Mouse (Mus musculus): Measurements from ENCODE around the gene Olfr1223. TPM values are rescaled to one million over a fixed set of nuclear protein-coding genes. Genes with fewer than 3 reads are reported as not detected.
"Not testable (repeated sequence)": the region's sequence is repeated elsewhere in the genome, so short reads cannot be mapped to it uniquely, and the experiment has no call there.

Gene Olfr1223
- polyA plus RNA-seq (2011; ENCODE audit: insufficient read depth, insufficient read length, low replicate concordance, missing spikeins) = not detected in 2 replicates

- Histone ChIP-seq H3K4me1 (ENCODE audit: control insufficient read depth, insufficient read depth, low read length) (no peaks in the 10 kb centered on the region), H3K27ac (ENCODE audit: control insufficient read depth, insufficient read depth, low read depth, low read length, poor library complexity) (no peak within 1 kb of the TSS), H3K4me3 (replicated peaks; ENCODE audit: control insufficient read depth, low read depth, low read length) (no peak within 1 kb of the TSS)
- WGBS = 73% methylated on average over 1 of the region's 1 CpGs
- TF ChIP-seq POLR2A (IDR thresholded peaks at IDR 0.05; ENCODE audit: borderline replicate concordance, control insufficient read depth, low read depth, low read length) (no peak), CTCF (IDR thresholded peaks at IDR 0.05; ENCODE audit: control insufficient read depth, insufficient read depth, low read length) (no peak)
Measured at GRCm38 (mm10) chr2:89151460-89151859, at the start of gene Olfr1223. TSS of gene Olfr1223 (minus strand) at chr2:89151560.

- no peak within 1 kb of the TSS for H3K27ac ChIP-seq (ENCODE audit: control insufficient read depth, insufficient read depth, low read depth, low read length, poor library complexity)
- 61% methylated on average over 2 of the region's 2 CpGs for WGBS
- TF ChIP-seq POLR2A (IDR thresholded peaks at IDR 0.05; ENCODE audit: borderline replicate concordance, control insufficient read depth, low read depth, low read length) (no peak), CTCF (IDR thresholded peaks at IDR 0.05; ENCODE audit: control insufficient read depth, insufficient read depth, low read length) (no peak)
Measured at GRCm38 (mm10) chr2:89199948-89200347, 48.6 kb upstream of the Olfr1223 start, which contains the start of gene Olfr1226. TSS of gene Olfr1226 (minus strand) at chr2:89200048.

GRCm38 (mm10) chr2:89196325-89196982 is 45.1 kb upstream of the Olfr1223 start:
- TF ChIP-seq POLR2A (IDR thresholded peaks at IDR 0.05; ENCODE audit: borderline replicate concordance, control insufficient read depth, low read depth, low read length) (no peak), CTCF (IDR thresholded peaks at IDR 0.05; ENCODE audit: control insufficient read depth, insufficient read depth, low read length) (no peak)
- Histone ChIP-seq H3K4me1 (ENCODE audit: control insufficient read depth, insufficient read depth, low read length) (no peaks in the 10 kb centered on the region), H3K4me3 (replicated peaks; ENCODE audit: control insufficient read depth, low read depth, low read length) (no peak overlapping the region), H3K27ac (ENCODE audit: control insufficient read depth, insufficient read depth, low read depth, low read length, poor library complexity) (no peak overlapping the region)
- 13% methylated on average over 3 of the region's 3 CpGs for WGBS

More at GRCm38 (mm10) chr2:89199948-89200347, 48.6 kb upstream of the Olfr1223 start, which contains the start of gene Olfr1226:
- H3K4me3 ChIP-seq (replicated peaks; ENCODE audit: control insufficient read depth, low read depth, low read length) = no peak within 1 kb of the TSS
- no peaks in the 10 kb centered on the region for H3K4me1 ChIP-seq (ENCODE audit: control insufficient read depth, insufficient read depth, low read length)

GRCm38 (mm10) chr2:89174569-89174968 is 23.2 kb upstream of the Olfr1223 start, which contains the start of gene Olfr1225:
TSS of gene Olfr1225 (minus strand) at chr2:89174669.
- WGBS = 76% methylated on average over 1 of the region's 1 CpGs

GRCm38 (mm10) chr2:89164711-89165110 is 13.4 kb upstream of the Olfr1223 start:
- 75% methylated on average over 4 of the region's 4 CpGs for WGBS
- not testable (repeated sequence) for H3K4me1 ChIP-seq (ENCODE audit: control insufficient read depth, insufficient read depth, low read length); H3K4me3 ChIP-seq (replicated peaks; ENCODE audit: control insufficient read depth, low read depth, low read length); H3K27ac ChIP-seq (ENCODE audit: control insufficient read depth, insufficient read depth, low read depth, low read length, poor library complexity)

More at GRCm38 (mm10) chr2:89174569-89174968, 23.2 kb upstream of the Olfr1223 start, which contains the start of gene Olfr1225:
- H3K27ac ChIP-seq (ENCODE audit: control insufficient read depth, insufficient read depth, low read depth, low read length, poor library complexity) = no peak within 1 kb of the TSS
- no peaks in the 10 kb centered on the region for H3K4me1 ChIP-seq (ENCODE audit: control insufficient read depth, insufficient read depth, low read length)
- TF ChIP-seq POLR2A (IDR thresholded peaks at IDR 0.05; ENCODE audit: borderline replicate concordance, control insufficient read depth, low read depth, low read length) = no peak
- no peak within 1 kb of the TSS for H3K4me3 ChIP-seq (replicated peaks; ENCODE audit: control insufficient read depth, low read depth, low read length)

- H3K27ac ChIP-seq (ENCODE audit: control insufficient read depth, insufficient read depth, low read depth, low read length, poor library complexity); H3K4me3 ChIP-seq (replicated peaks; ENCODE audit: control insufficient read depth, low read depth, low read length); H3K4me1 ChIP-seq (ENCODE audit: control insufficient read depth, insufficient read depth, low read length): not testable (repeated sequence)
- 86% methylated on average over 8 of the region's 8 CpGs for WGBS
Measured at GRCm38 (mm10) chr2:89163991-89164390, 12.6 kb upstream of the Olfr1223 start, which contains the start of gene Olfr1224-ps1. TSS of gene Olfr1224-ps1 (minus strand) at chr2:89164091.

- Histone ChIP-seq H3K27ac (ENCODE audit: control insufficient read depth, insufficient read depth, low read depth, low read length, poor library complexity) (no peak within 1 kb of the TSS), H3K4me1 (ENCODE audit: control insufficient read depth, insufficient read depth, low read length) (no peaks in the 10 kb centered on the region), H3K4me3 (replicated peaks; ENCODE audit: control insufficient read depth, low read depth, low read length) (no peak within 1 kb of the TSS)
- no peak for TF ChIP-seq CTCF (IDR thresholded peaks at IDR 0.05; ENCODE audit: control insufficient read depth, insufficient read depth, low read length)
- TF ChIP-seq POLR2A (IDR thresholded peaks at IDR 0.05; ENCODE audit: borderline replicate concordance, control insufficient read depth, low read depth, low read length) = no peak
- 62% methylated on average over 3 of the region's 3 CpGs for WGBS
Measured at GRCm38 (mm10) chr2:89132954-89133353, 18.4 kb downstream of the Olfr1223 start, which contains the start of gene Olfr1222. TSS of gene Olfr1222 (minus strand) at chr2:89133054.

- no peak for TF ChIP-seq CTCF (IDR thresholded peaks at IDR 0.05; ENCODE audit: control insufficient read depth, insufficient read depth, low read length)
- Histone ChIP-seq H3K27ac (ENCODE audit: control insufficient read depth, insufficient read depth, low read depth, low read length, poor library complexity) (no peak within 1 kb of the TSS), H3K4me3 (replicated peaks; ENCODE audit: control insufficient read depth, low read depth, low read length) (no peak within 1 kb of the TSS), H3K4me1 (ENCODE audit: control insufficient read depth, insufficient read depth, low read length) (no peaks in the 10 kb centered on the region)
- WGBS = 10% methylated on average over 2 of the region's 2 CpGs
Measured at GRCm38 (mm10) chr2:89117183-89117582, 34.2 kb downstream of the Olfr1223 start, which contains the start of gene Olfr1221. TSS of gene Olfr1221 (minus strand) at chr2:89117283.

GRCm38 (mm10) chr2:89106735-89107134 is 44.6 kb downstream of the Olfr1223 start, which contains the start of gene Olfr1220:
TSS of gene Olfr1220 (minus strand) at chr2:89106835.
- whole genome bisulfite sequencing = 61% methylated on average over 3 of the region's 3 CpGs
- TF ChIP-seq POLR2A (IDR thresholded peaks at IDR 0.05; ENCODE audit: borderline replicate concordance, control insufficient read depth, low read depth, low read length) (no peak), CTCF (IDR thresholded peaks at IDR 0.05; ENCODE audit: control insufficient read depth, insufficient read depth, low read length) (no peak)
- Histone ChIP-seq H3K4me1 (ENCODE audit: control insufficient read depth, insufficient read depth, low read length) (no peaks in the 10 kb centered on the region), H3K4me3 (replicated peaks; ENCODE audit: control insufficient read depth, low read depth, low read length) (no peak within 1 kb of the TSS), H3K27ac (ENCODE audit: control insufficient read depth, insufficient read depth, low read depth, low read length, poor library complexity) (no peak within 1 kb of the TSS)
